In genomic region chr10:113114999-113115398, GRCm38 (mm10) we compare ENCODE assay signal across 31 mouse cellular contexts.
"Had no signal": no experiment of that assay in that cellular context is flagged by ENCODE, and none has a peak within 500 bp of the region (broad histone marks: within the 10 kb centered on the region; RNA-seq: fewer than 3 reads in every experiment).

No protein-coding gene starts in this region.

- ATAC-seq: liver, embryonic 12.5 days; liver, postnatal 0 days; lung, postnatal 0 days; midbrain, embryonic 13.5 days; midbrain, embryonic 15.5 days; midbrain, embryonic 16.5 days had no signal

- H3K4me1 ChIP-seq: limb, embryonic 10.5 days; limb, embryonic 12.5 days; limb, embryonic 13.5 days; limb, embryonic 15.5 days; liver, embryonic 12.5 days; liver, embryonic 13.5 days; liver, embryonic 15.5 days; lung, embryonic 15.5 days; megakaryocyte, embryonic 14.5 days; midbrain, embryonic 10.5 days; midbrain, embryonic 12.5 days; midbrain, embryonic 13.5 days; midbrain, embryonic 15.5 days had no signal

- H3K4me3 ChIP-seq: limb, embryonic 10.5 days; limb, embryonic 12.5 days; limb, embryonic 13.5 days; limb, embryonic 15.5 days; liver, embryonic 12.5 days; liver, embryonic 13.5 days; liver, embryonic 15.5 days; lung, embryonic 15.5 days; megakaryocyte, embryonic 14.5 days; midbrain, embryonic 10.5 days; midbrain, embryonic 12.5 days; midbrain, embryonic 13.5 days; midbrain, embryonic 15.5 days; myocyte had no signal

- H3K27me3 ChIP-seq: limb, embryonic 12.5 days; limb, embryonic 13.5 days; limb, embryonic 15.5 days; liver, embryonic 12.5 days; liver, embryonic 13.5 days; liver, embryonic 15.5 days; lung, embryonic 15.5 days; megakaryocyte, embryonic 14.5 days; midbrain, embryonic 12.5 days; midbrain, embryonic 13.5 days; midbrain, embryonic 15.5 days had no signal

- H3K4me2 ChIP-seq: limb, embryonic 12.5 days; limb, embryonic 13.5 days; limb, embryonic 15.5 days; liver, embryonic 11.5 days; liver, embryonic 12.5 days; liver, embryonic 13.5 days; liver, embryonic 15.5 days; lung, embryonic 14.5 days; lung, embryonic 15.5 days; midbrain, embryonic 11.5 days; midbrain, embryonic 12.5 days; midbrain, embryonic 13.5 days; midbrain, embryonic 15.5 days had no signal

- H3K9ac ChIP-seq: limb, embryonic 12.5 days; limb, embryonic 13.5 days; limb, embryonic 15.5 days; liver, embryonic 12.5 days; liver, embryonic 13.5 days; liver, embryonic 14.5 days; liver, embryonic 15.5 days; liver, postnatal 0 days; lung, embryonic 14.5 days; lung, embryonic 15.5 days; midbrain, embryonic 12.5 days; midbrain, embryonic 13.5 days; midbrain, embryonic 15.5 days had no signal

- H3K9me3 ChIP-seq: limb, embryonic 10.5 days; limb, embryonic 12.5 days; limb, embryonic 13.5 days; limb, embryonic 15.5 days; liver, embryonic 12.5 days; liver, embryonic 13.5 days; liver, embryonic 15.5 days; lung, embryonic 15.5 days; midbrain, embryonic 10.5 days; midbrain, embryonic 12.5 days; midbrain, embryonic 13.5 days; midbrain, embryonic 15.5 days had no signal

- DNase-seq: left cerebral cortex, postnatal 4 days; liver; liver, embryonic 13.5 days; liver, postnatal 0 days; lung, adult 18-20 months; lung, adult 2 months; lung, embryonic 14.5 days; lung, postnatal 10 days; lung, postnatal 14 days; lung, postnatal 36 days; lung, postnatal 4 days; midbrain, embryonic 14.5 days had no signal

- H3K27ac ChIP-seq: limb, embryonic 10.5 days; limb, embryonic 12.5 days; limb, embryonic 13.5 days; limb, embryonic 15.5 days; liver, embryonic 12.5 days; liver, embryonic 13.5 days; liver, embryonic 14.5 days; liver, embryonic 15.5 days; lung, embryonic 15.5 days; macrophage; midbrain, embryonic 10.5 days; midbrain, embryonic 12.5 days; midbrain, embryonic 13.5 days; midbrain, embryonic 15.5 days had no signal

- H3K36me3 ChIP-seq: limb, embryonic 10.5 days; limb, embryonic 12.5 days; limb, embryonic 13.5 days; limb, embryonic 15.5 days; liver, embryonic 12.5 days; liver, embryonic 13.5 days; liver, embryonic 15.5 days; lung, embryonic 15.5 days; midbrain, embryonic 10.5 days; midbrain, embryonic 12.5 days; midbrain, embryonic 13.5 days; midbrain, embryonic 15.5 days had no signal
